Comparison of ENCODE assay signal across 28 mouse cellular contexts in the genomic region with DNA sequence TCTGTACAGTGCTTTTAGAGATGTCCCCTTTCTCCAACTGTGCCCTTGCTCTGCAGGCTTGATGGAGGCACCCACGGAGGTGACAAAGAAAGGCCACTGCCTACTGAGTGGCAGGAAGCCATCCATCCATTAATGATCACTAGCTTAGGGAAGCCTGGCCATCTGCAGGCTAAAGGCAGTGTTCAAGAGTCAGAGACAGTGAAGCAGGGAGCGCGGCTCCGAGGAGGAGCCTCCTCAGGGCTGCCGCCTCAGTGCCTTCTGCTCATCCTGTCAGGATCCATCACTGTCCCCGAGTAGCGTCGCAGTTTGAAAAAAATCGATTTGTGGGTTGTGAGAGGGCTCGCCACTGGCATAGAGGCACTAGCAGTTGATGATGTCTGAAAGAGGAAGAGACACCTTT. TPM values are rescaled to one million over a fixed set of nuclear protein-coding genes. Genes with fewer than 3 reads are reported as not detected.
"Had no signal": no experiment of that assay in that cellular context is flagged by ENCODE, and none has a peak within 500 bp of the region (broad histone marks: within the 10 kb centered on the region; RNA-seq: fewer than 3 reads in every experiment).

No protein-coding gene starts in this region.

- H3K9ac ChIP-seq: kidney, embryonic 15.5 days; limb, embryonic 12.5 days; limb, embryonic 15.5 days; liver, embryonic 14.5 days; liver, postnatal 0 days; lung, embryonic 14.5 days; neural tube, embryonic 12.5 days; neural tube, embryonic 15.5 days had no signal

- H3K27ac ChIP-seq: kidney, embryonic 15.5 days; limb, embryonic 12.5 days; limb, embryonic 15.5 days; liver, embryonic 14.5 days; midbrain, embryonic 10.5 days; neural tube, embryonic 12.5 days; neural tube, embryonic 15.5 days had no signal

- H3K4me2 ChIP-seq: kidney, embryonic 15.5 days; limb, embryonic 12.5 days; limb, embryonic 15.5 days; liver, embryonic 11.5 days; lung, embryonic 14.5 days; neural tube, embryonic 12.5 days; neural tube, embryonic 15.5 days had no signal

- H3K9me3 ChIP-seq: kidney, embryonic 15.5 days; limb, embryonic 12.5 days; limb, embryonic 15.5 days; megakaryocyte, embryonic 14.5 days; midbrain, embryonic 10.5 days; neural tube, embryonic 12.5 days; neural tube, embryonic 15.5 days had no signal

- H3K27me3 ChIP-seq: kidney, embryonic 15.5 days; limb, embryonic 12.5 days; limb, embryonic 15.5 days; neural tube, embryonic 12.5 days; neural tube, embryonic 15.5 days had no signal

- ATAC-seq: liver, postnatal 0 days; lung, postnatal 0 days had no signal

- DNase-seq: kidney, adult 8-10 months; kidney, postnatal 10 days; kidney, postnatal 36 days; layer of hippocampus, postnatal 36 days; left cerebral cortex, postnatal 4 days; liver, postnatal 0 days; lung, embryonic 14.5 days; midbrain, embryonic 14.5 days; thymus, adult 18-20 months; thymus, postnatal 36 days had no signal

- H3K4me3 ChIP-seq: kidney, embryonic 15.5 days; limb, embryonic 12.5 days; limb, embryonic 15.5 days; megakaryocyte, embryonic 14.5 days; midbrain, embryonic 10.5 days; neural tube, embryonic 12.5 days; neural tube, embryonic 15.5 days had no signal

RNA-seq across cellular contexts. Expression of a gene that starts 24.2 kb away (rescaled TPM):
- polyA plus RNA-seq: limb, embryonic 12.5 days; midbrain, embryonic 10.5 days; midbrain, embryonic 14.5 days; small intestine, adult 2 months had no signal

RNA-seq across cellular contexts. Expression of a gene that starts 39.6 kb away (rescaled TPM):
- total RNA-seq: layer of hippocampus, adult 8-10 months; layer of hippocampus, postnatal 10 days; layer of hippocampus, postnatal 36 days; left cerebral cortex, adult 8-10 months; left cerebral cortex, postnatal 14 days; left cerebral cortex, postnatal 4 days had no signal
- polyA plus RNA-seq: liver, embryonic 11.5 days; liver, embryonic 14.5 days; liver, postnatal 0 days; midbrain, embryonic 10.5 days; midbrain, embryonic 14.5 days; neural tube, embryonic 12.5 days; neural tube, embryonic 15.5 days; small intestine, adult 2 months; spleen, adult 2 months; testis, adult 2 months; urinary bladder, adult 2 months had no signal
